Mouse (Mus musculus): ENCODE results near the gene Tbc1d23. TPM values are rescaled to one million over a fixed set of nuclear protein-coding genes. Genes with fewer than 3 reads are reported as not detected.
"Not testable (repeated sequence)": the region's sequence is repeated elsewhere in the genome, so short reads cannot be mapped to it uniquely, and the experiment has no call there.

The Tbc1d23 gene
- polyA plus RNA-seq, 1 experiment = 17.5 TPM

GRCm38 (mm10) chr16:57176276-57176675 is 55.0 kb downstream of the Tbc1d23 start:
- no peak for DNase-seq
- no peak overlapping the region for H3K4me3 ChIP-seq (ENCODE audit: control insufficient read depth, insufficient read depth, low read length)
- 87% methylated on average over 7 of the region's 7 CpGs for WGBS

GRCm38 (mm10) chr16:57175751-57176150 is 55.6 kb downstream of the Tbc1d23 start:
- Histone ChIP-seq H3K4me1 (replicated peaks; ENCODE audit: control insufficient read depth, insufficient read depth, low read length) (no peaks in the 10 kb centered on the region), H3K36me3 (ENCODE audit: control insufficient read depth, insufficient read depth, low read length) (peaks cover 6% of the 10 kb centered on the region; the same call in 1 of the 2 replicates), H3K27ac (ENCODE audit: control insufficient read depth, insufficient read depth, low read length) (no peak overlapping the region), H3K27me3 (ENCODE audit: control insufficient read depth, insufficient read depth, low read length) (no peaks in the 10 kb centered on the region), H3K4me3 (ENCODE audit: control insufficient read depth, insufficient read depth, low read length) (no peak overlapping the region)
- DNase-seq = no peak
- WGBS = 94% methylated on average over 2 of the region's 2 CpGs
- TF ChIP-seq POLR2A (IDR thresholded peaks at IDR 0.05; ENCODE audit: control insufficient read depth, extremely low read depth, insufficient read depth, low read length, poor library complexity) (no peak), CTCF (IDR thresholded peaks at IDR 0.05; ENCODE audit: borderline replicate concordance, control insufficient read depth, extremely low read depth, insufficient read depth, low read length, poor library complexity) (no peak)

More at GRCm38 (mm10) chr16:57176276-57176675, 55.0 kb downstream of the Tbc1d23 start:
- Histone ChIP-seq H3K4me1 (replicated peaks; ENCODE audit: control insufficient read depth, insufficient read depth, low read length) (no peaks in the 10 kb centered on the region), H3K36me3 (ENCODE audit: control insufficient read depth, insufficient read depth, low read length) (peaks cover 4% of the 10 kb centered on the region; the same call in 1 of the 2 replicates), H3K27me3 (ENCODE audit: control insufficient read depth, insufficient read depth, low read length) (no peaks in the 10 kb centered on the region), H3K27ac (ENCODE audit: control insufficient read depth, insufficient read depth, low read length) (no peak overlapping the region)
- TF ChIP-seq CTCF (IDR thresholded peaks at IDR 0.05; ENCODE audit: borderline replicate concordance, control insufficient read depth, extremely low read depth, insufficient read depth, low read length, poor library complexity) (no peak), POLR2A (IDR thresholded peaks at IDR 0.05; ENCODE audit: control insufficient read depth, extremely low read depth, insufficient read depth, low read length, poor library complexity) (no peak)

GRCm38 (mm10) chr16:57174480-57174879 is 56.8 kb downstream of the Tbc1d23 start:
- H3K27me3 ChIP-seq (ENCODE audit: control insufficient read depth, insufficient read depth, low read length); DNase-seq; H3K36me3 ChIP-seq (ENCODE audit: control insufficient read depth, insufficient read depth, low read length); H3K4me1 ChIP-seq (replicated peaks; ENCODE audit: control insufficient read depth, insufficient read depth, low read length); H3K27ac ChIP-seq (ENCODE audit: control insufficient read depth, insufficient read depth, low read length); H3K4me3 ChIP-seq (ENCODE audit: control insufficient read depth, insufficient read depth, low read length): not testable (repeated sequence)

GRCm38 (mm10) chr16:57171570-57171969 is 59.7 kb downstream of the Tbc1d23 start:
- Histone ChIP-seq H3K4me3 (ENCODE audit: control insufficient read depth, insufficient read depth, low read length) (no peak overlapping the region), H3K36me3 (ENCODE audit: control insufficient read depth, insufficient read depth, low read length) (peaks cover 6% of the 10 kb centered on the region; the same call in 1 of the 2 replicates), H3K4me1 (replicated peaks; ENCODE audit: control insufficient read depth, insufficient read depth, low read length) (peaks cover 2% of the 10 kb centered on the region), H3K27ac (ENCODE audit: control insufficient read depth, insufficient read depth, low read length) (no peak overlapping the region), H3K27me3 (ENCODE audit: control insufficient read depth, insufficient read depth, low read length) (no peaks in the 10 kb centered on the region)
- DNase-seq = no peak
- 97% methylated on average over 6 of the region's 6 CpGs for WGBS
- no peak for TF ChIP-seq POLR2A (IDR thresholded peaks at IDR 0.05; ENCODE audit: control insufficient read depth, extremely low read depth, insufficient read depth, low read length, poor library complexity)
- TF ChIP-seq CTCF (IDR thresholded peaks at IDR 0.05; ENCODE audit: borderline replicate concordance, control insufficient read depth, extremely low read depth, insufficient read depth, low read length, poor library complexity) = no peak

- TF ChIP-seq POLR2A (IDR thresholded peaks at IDR 0.05; ENCODE audit: control insufficient read depth, extremely low read depth, insufficient read depth, low read length, poor library complexity) = no peak
- TF ChIP-seq CTCF (IDR thresholded peaks at IDR 0.05; ENCODE audit: borderline replicate concordance, control insufficient read depth, extremely low read depth, insufficient read depth, low read length, poor library complexity) = no peak
- 97% methylated on average over 8 of the region's 8 CpGs for WGBS
- Histone ChIP-seq H3K27me3 (ENCODE audit: control insufficient read depth, insufficient read depth, low read length) (no peaks in the 10 kb centered on the region), H3K36me3 (ENCODE audit: control insufficient read depth, insufficient read depth, low read length) (peaks cover 6% of the 10 kb centered on the region; the same call in 1 of the 2 replicates), H3K4me3 (ENCODE audit: control insufficient read depth, insufficient read depth, low read length) (no peak overlapping the region), H3K27ac (ENCODE audit: control insufficient read depth, insufficient read depth, low read length) (no peak overlapping the region), H3K4me1 (replicated peaks; ENCODE audit: control insufficient read depth, insufficient read depth, low read length) (peaks cover 2% of the 10 kb centered on the region)
- no peak for DNase-seq
Measured at GRCm38 (mm10) chr16:57171161-57171560, 60.1 kb downstream of the Tbc1d23 start.

GRCm38 (mm10) chr16:57168236-57168635 is 63.1 kb downstream of the Tbc1d23 start:
- TF ChIP-seq POLR2A (IDR thresholded peaks at IDR 0.05; ENCODE audit: control insufficient read depth, extremely low read depth, insufficient read depth, low read length, poor library complexity) (no peak), CTCF (IDR thresholded peaks at IDR 0.05; ENCODE audit: borderline replicate concordance, control insufficient read depth, extremely low read depth, insufficient read depth, low read length, poor library complexity) (no peak)
- 96% methylated on average over 4 of the region's 4 CpGs for WGBS

GRCm38 (mm10) chr16:57167514-57167912 is 63.8 kb downstream of the Tbc1d23 start:
- H3K36me3 ChIP-seq (ENCODE audit: control insufficient read depth, insufficient read depth, low read length) = peaks cover 6% of the 10 kb centered on the region; the same call in 1 of the 2 replicates
- 20% methylated on average over 5 of the region's 5 CpGs for WGBS
- H3K27ac ChIP-seq (ENCODE audit: control insufficient read depth, insufficient read depth, low read length) = no peak overlapping the region
- TF ChIP-seq POLR2A (IDR thresholded peaks at IDR 0.05; ENCODE audit: control insufficient read depth, extremely low read depth, insufficient read depth, low read length, poor library complexity) = no peak
- no peak for TF ChIP-seq CTCF (IDR thresholded peaks at IDR 0.05; ENCODE audit: borderline replicate concordance, control insufficient read depth, extremely low read depth, insufficient read depth, low read length, poor library complexity)
- peaks cover 2% of the 10 kb centered on the region for H3K4me1 ChIP-seq (replicated peaks; ENCODE audit: control insufficient read depth, insufficient read depth, low read length)
- H3K4me3 ChIP-seq (ENCODE audit: control insufficient read depth, insufficient read depth, low read length) = no peak overlapping the region
- H3K27me3 ChIP-seq (ENCODE audit: control insufficient read depth, insufficient read depth, low read length) = no peaks in the 10 kb centered on the region
- no peak for DNase-seq

More at GRCm38 (mm10) chr16:57168236-57168635, 63.1 kb downstream of the Tbc1d23 start:
- peaks cover 2% of the 10 kb centered on the region for H3K4me1 ChIP-seq (replicated peaks; ENCODE audit: control insufficient read depth, insufficient read depth, low read length)
- peaks cover 6% of the 10 kb centered on the region; the same call in 1 of the 2 replicates for H3K36me3 ChIP-seq (ENCODE audit: control insufficient read depth, insufficient read depth, low read length)
- no peak overlapping the region for H3K27ac ChIP-seq (ENCODE audit: control insufficient read depth, insufficient read depth, low read length)
- DNase-seq = no peak
- H3K27me3 ChIP-seq (ENCODE audit: control insufficient read depth, insufficient read depth, low read length) = no peaks in the 10 kb centered on the region
- no peak overlapping the region for H3K4me3 ChIP-seq (ENCODE audit: control insufficient read depth, insufficient read depth, low read length)
